Mouse (Mus musculus) frontal cortex, postnatal 25 days (tissue): ENCODE measurements around the gene Ncdn.

Experiments used
- DNase-seq, 2 experiments: peaks; one replicate each; pipeline ENCODE4 v3.0.0; 2022; ENCODE audit warnings: low spot score in 2 of 2

Gene Ncdn

DNA sequence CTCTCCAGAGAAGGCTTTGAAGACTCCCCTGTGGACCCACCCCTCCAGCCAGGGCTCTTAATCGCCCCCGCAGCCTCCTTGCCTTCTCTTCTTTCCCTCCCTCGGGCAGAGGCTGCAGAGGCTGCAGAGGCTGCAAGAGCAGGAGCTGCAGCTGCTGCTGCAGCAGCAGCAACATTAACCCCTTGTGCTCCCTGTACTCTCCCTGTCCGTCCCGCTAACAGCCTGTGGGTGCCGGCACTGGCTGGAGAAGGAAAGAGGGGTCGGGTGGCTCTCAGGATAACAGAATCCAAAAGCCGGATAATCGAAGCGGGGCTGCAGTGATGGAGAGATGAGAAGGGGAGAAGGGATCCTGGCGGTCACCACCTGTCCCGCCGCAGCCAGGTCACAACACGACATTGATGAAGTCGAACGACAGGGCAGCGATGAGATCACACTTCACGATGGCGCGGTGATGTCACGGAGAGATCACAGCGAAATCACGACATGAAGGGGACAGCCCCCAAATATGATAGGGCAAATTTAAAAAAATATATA, 563 bp downstream of the Ncdn start:
- DNase-seq, result peak in 1 of 2 experiments; percentile 32

DNA sequence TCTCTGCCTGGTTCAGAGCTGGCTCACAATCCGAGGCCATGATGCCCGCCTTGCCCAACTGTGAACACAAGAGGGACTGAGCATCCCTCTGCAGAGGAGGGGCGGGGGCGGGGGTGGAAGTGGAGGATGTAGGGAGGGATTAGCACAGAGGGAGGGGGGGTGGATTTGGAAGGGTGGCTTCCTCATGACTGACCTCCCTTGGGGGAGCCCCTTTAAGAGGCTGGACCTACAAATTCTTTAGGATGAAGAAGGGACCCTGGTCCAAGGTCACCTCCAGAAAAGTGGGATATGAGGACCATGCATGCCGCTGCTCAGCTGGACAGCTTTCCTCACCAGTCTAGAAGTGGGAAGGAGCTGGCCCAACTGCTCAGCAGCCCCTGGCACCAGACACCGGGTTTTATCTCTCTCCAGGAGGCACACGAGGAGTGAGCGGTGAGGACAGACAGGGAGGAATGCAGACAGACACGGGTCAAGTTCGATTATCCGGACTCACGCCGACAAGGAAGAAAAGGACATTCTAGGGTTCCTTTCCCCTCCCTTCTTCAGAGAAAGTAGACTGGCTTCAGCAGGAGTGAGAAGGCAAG, 1.1 kb downstream of the Ncdn start:
- no peak for DNase-seq

DNA sequence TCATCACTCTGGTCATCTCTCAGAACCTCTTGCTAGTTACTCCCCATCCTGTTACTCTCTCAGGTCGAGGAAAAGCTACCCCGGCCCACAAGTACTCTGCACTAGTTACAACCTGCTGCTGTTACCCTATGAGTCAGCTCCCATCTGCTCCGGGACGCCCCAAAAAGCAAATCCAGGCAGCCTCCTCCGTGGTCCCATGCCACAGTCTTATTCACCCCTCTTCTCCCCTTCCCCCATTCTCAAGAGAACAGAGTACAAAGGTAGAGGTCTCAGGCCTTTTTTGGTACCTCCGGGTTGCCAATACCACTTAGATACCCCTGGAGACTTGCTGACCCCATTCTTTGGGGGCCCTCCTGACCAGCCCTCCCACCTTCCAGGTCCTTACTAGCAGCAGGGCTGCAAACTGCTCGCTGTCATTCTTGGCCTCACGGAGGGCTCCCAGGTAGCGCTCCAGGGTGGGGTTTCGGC, 1.6 kb downstream of the Ncdn start:
- DNase-seq, result peak in 1 of 2 experiments; percentile 41

DNA sequence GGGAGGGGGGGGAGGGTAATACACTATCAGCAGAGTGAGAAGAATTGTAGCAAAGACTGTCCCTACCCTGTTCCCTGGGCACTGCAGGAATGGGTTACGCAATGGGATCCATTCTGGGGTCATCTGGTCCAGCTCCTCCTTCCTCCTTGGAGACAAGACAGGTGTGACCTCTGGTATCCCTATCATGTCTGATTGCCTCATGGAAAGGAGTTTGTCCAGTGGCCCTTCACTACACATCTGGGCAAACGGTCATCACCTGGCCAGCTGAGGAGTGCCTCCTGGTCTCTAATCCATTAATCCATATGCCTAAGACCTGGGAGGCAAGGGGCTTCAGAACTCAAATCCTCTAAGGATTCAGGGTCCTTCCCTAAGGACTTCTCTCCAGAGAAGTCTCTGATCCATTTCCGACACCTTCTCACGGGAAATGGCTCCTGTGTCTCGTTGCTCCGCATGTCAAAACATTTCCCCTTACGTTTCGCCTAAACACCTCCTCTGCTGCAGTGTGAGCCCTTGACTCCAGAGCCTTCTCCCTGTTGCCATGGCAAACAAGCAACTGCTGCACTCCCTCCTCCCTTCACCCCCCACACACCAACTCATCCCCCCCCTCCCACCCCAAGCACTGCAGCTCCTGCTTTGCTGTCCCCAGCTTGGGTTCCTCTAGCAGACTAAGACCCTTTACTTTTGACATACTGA, 2.2 kb downstream of the Ncdn start:
- DNase-seq, result no peak

DNA sequence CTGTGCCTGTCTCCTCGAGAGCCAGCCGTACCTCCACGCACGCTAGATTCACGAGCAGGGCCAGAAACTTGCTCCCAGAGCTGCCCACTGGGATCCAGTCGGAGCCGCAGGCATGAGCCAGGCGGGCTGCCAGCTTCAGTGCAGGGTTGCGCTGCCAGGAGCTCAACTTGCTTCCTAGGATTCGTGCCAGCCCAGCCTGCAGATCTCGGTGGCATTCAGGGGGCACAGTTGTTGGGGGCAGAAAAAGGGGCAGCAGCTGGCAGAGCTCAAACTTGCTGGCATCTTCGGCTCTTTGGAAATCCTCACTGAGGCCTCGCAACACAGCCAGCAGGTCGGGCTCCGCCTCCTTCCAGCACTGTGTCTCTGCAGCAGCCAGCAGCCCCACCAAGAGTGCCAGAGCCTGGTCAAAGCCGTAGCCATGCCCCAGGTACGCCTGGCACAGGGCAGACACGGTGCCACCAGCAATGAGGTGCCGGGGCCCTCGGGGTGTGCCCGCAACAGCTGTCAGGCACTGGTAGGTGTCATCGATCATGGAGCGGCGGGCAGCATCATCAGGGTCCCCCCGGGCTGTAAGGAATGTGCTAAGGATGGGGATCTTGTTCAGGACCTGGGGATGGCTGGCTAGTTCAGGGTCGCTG, 3.1 kb downstream of the Ncdn start:
- DNase-seq, result peak in 1 of 2 experiments; percentile 40

DNA sequence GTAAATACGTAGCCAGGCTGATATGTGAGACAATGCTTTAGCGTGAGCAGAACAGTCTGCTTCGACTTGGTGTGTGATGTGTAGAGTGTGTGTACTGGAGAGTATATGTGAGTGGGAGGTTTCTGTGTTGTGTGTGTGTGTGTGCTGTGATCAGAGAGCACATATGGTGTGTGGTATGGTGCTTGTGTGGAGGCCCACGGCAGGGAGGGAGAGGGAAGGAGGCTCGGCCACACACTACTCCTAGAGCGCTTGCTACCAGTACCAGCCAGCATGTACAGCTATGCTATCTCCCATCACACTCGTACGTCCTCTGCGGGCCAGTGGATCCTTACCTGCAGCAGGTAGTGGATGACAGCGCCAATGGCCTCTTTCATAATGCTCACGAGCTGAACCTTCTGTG, 3.7 kb downstream of the Ncdn start:
- no peak for DNase-seq

DNA sequence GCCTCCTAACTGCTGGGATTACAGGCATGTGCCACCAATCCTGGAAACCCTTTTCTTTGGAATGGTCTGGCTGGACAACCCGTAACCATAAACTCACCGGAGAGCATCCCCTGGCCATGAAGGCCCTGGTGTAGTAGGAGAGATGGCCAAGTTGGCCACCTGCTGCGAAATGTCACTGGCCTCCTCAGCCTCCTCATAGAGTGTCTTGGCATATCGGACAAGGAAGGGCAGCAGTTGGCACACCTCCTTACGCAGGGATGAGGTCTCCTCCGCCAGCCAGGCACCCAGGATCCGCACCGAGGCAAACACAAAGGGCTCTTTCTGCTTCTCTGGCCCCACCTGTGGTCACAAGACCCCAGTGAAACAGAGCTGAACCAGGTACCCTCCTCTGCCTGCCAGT, 4.9 kb downstream of the Ncdn start:
- no peak for DNase-seq

DNA sequence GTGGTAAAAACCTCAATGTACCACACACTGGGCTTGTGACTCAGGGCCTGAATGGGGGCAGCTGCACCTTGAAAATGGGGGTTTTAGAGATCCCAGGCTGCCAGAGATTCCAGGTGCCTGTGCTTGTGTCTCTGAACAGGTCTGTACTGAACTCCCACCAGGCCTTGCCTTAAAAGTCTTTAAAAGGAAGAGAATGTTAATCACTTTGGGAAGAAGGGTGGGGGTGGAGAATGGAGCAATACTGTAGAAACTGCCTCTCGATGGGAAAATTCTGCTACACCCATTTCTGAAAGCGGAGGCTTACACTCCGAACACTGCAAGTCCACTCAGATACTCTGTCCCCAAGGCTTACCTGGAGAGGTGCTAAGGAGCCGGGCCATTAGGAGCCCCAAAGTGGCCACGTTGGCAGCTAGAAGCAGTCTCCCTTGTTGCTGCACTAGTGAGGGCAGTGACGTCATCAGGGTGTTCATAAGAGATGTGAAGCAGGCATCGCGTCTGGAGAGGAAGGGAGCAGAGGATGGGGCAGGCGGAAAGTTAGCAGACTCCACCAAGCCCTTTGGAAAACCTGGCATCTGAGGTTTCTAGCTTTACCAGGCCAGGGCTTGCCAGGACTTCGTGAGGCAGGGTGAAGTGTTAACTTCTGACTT, 6.9 kb downstream of the Ncdn start:
- no peak for DNase-seq

DNA sequence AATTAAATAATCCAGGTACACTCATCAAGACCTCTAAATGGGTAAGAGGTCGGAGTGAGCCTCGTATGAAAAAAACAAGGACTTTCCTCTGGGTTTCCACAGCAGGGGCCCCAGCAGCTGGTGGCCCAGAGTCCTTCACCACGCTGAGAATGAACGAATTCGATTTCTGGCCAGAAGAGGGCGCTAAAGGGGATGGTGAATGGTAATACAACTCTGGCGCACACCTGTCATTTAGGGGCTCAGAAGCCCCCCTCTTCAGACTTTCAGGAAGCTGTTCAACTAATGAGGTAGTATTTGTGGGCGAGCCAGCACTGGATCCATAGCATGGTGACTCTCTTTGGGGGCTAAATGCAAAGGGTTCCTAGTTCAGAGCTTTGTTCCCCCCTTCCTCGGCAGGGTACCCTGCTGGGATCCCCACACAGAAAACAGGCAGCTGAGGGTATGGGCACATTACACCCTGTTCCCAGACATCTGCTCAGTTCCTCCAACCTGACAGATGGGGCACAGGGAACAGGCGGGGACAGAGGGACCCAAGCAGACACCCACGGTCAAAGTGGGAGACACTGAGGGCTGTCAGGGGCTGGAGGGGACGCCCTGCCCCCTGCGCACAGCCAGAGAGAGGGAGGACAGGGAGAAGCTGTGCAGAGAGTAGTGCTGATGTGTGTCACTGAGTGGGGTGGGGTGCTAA, 7.6 kb downstream of the Ncdn start:
- DNase-seq, result peak in 1 of 2 experiments; percentile 49

DNA sequence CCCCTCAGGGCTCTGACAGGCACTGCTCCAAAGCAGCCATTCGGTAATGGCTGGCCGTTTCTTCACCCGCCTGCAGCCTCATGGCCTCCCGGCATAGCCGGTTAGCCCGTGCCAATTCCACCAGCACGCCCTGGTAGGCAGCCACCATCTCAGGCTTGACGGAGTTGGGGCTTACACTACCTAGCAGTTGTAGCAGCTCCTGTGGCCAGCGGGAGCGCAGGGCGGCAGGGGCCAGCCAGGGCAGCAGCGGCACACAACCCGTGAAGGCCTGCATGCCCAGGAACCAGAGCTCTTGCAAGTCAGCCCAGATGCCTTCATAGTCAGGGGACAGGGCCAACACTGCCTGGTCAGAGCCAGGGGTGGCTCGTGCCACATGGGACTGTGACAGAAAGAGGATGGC, 8.4 kb downstream of the Ncdn start:
- no peak for DNase-seq

DNA sequence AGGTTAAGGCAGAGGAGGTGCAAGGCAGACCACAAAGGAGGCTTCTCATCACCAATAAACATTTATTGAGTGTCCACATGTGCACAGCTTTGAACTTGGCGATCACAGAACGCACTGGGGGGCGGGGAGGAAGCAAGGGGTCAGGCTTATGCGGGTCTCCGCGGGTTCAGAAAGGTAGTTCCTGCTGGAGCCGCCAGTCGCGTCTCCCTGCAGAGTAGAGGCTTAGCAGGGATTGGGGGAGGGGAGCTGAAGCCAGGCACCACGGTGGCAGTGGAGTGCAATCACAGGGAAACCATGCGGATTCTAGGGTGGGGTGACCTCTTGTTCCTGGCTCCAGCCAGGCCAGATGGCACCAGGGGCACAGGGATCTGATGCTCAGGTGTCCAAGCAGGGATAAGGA, 9.5 kb downstream of the Ncdn start:
- no peak for DNase-seq

DNA sequence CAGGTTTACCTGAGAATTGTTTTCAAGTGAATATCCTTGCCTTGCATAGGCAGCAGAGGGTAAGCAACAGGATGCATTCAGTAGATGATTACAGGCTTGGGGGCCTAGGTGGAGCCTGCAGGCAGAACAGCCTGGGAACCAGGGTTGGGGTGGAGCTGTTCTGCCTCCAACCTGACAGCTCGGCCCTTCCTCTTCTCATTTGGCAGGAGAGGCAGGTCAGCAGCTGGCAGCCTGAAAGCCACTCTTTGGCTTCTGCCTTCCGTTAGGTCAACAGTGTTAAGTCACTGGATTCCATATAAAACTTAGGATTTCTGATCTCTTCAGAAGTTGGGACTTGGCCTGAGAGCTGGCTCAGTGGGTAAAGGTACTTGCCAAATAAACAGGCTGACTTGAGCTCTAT, 10.3 kb downstream of the Ncdn start:
- DNase-seq, result no peak

DNA sequence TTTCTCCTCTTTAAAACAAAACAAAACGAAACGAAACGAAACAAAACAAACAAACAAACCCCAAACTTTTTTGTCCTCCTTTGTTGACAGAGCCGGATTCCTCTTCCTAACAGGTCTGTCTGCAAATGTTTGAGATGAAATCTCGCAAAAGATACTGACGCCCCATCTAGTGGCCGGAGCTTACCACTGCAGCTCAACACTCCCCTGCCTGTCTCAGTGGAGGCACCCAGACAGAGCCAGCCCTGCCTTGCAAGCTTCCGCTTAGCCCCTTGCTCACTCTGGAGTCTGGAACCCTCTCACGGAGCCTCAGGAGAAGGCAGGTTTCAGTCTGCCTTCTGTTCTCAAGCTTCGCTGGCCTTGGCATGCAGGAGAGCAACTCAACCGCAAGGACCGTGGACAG, 11.8 kb downstream of the Ncdn start:
- peak; percentile 64 to 80 for DNase-seq

DNA sequence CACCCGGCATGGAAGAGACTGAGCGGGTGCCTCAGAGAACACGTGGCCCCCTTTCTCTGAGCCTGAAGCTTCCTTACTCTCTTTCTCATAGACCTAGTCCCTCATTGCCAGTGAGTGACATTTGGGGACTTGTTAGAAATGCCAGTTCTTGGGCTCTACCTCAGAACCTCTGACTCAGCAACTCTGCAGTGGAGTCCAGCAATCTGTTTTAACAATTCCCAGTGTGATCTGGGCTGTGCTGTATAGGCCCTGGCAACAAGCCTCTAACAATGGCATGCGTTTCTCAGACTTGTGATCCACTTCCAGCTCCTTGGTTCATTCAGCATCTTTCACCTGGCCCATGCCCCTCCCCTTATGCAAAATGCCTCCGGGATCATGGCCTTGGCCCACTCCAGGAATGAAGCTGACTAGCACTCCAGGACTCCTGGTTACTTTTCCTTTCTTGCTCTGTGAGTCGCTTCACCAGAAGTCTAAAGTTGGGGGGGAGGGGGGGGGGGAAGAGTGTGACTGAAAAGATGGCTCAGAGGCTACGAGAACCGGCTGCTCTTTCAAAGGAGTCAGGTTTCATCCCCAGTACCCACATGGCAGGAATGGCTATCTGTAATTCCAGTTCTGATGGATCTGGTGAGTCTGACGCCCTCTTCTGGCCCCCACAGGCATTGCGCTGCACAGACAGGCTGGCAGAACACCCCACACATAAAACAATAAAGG, 13.1 kb downstream of the Ncdn start:
- DNase-seq, result no peak

DNA sequence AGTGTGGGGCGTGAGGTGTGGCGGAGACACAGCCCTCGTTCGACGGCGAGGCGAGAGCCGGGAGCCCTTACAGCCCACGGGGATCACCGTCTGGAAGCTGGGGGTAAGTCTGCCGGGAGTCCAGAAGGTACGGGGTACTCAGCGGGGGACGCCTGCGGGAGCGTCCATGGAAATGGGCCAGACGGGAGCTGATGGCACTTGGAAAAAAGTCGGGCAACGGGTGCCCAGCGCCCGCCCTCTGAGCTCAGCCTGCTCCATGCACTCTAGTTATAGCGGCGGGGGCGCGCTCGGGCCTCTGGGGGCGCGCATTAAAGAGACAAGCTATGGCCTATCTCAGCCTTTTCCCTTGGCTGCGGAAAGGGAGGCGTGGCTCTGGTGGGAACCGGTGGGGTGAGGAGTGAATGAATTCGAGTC, 17.2 kb downstream of the Ncdn start, which contains the start of gene Tfap2e:
TSS of gene Tfap2e (minus strand) at position 240 of the 414 bp plus-strand sequence.
- no peak for DNase-seq

DNA sequence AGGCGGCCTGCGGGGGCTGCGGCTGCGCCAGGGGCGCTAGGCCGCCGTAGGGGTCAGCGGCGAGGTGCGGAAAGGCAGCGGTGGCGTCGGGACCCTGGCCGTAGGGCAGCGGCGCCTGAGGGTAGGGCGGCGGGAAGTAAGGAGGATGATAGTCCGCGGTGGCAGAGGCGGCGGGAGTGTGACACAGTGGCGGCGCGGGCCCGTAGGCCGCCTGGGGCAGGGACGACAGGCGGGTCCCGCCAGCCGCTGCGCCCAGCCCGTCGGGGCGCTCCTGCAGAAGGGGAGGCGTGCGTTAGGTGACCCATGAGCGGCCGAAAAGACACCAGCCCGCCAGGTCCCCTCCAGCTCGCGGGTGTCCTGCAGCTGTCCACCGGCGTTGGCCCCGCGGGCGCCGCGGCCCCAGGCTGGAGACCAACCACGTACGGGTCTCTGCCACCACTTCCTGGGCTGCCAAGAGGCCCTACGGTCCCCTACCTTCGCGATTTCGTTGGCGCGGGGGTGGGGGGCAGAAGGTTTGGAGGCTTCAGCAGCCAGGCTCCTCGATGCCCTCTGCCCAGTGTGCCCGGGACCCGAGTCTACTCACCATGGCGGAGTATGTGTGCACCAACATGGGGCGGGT, 17.7 kb downstream of the Ncdn start:
- DNase-seq, result no peak

DNA sequence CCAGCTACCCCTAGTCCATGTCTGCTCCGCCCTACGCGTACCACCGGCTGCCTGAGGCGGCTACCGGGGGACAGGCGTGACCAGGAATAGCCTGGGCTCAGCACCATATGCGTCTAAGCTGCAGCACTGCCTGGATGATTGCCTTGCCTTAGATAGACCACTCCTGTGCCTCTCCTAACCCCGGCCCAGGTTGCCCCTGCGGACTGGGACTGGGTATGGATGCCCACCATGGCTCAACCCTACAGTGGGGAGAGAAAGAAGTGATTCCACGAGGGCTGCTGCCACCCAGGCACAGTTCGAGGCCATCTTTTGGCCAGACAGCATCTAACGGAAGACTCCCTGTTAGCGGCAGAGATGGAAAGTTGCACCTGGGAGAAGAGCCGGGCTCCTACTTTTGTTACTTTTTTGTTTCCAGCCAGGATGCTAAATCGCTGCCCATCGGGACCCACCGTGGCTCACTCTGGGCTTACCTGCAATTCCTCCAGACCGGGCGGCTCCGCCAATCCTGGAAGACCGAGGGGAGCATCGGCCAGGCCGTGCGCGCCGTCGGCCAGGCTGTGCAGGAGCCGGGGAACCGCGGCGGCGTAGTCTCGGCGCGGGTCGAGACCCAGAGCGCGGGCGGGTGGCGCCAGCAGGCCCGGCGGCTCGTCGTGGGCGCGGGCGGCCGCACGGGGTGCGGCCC, 18.4 kb downstream of the Ncdn start:
- no peak for DNase-seq

DNA sequence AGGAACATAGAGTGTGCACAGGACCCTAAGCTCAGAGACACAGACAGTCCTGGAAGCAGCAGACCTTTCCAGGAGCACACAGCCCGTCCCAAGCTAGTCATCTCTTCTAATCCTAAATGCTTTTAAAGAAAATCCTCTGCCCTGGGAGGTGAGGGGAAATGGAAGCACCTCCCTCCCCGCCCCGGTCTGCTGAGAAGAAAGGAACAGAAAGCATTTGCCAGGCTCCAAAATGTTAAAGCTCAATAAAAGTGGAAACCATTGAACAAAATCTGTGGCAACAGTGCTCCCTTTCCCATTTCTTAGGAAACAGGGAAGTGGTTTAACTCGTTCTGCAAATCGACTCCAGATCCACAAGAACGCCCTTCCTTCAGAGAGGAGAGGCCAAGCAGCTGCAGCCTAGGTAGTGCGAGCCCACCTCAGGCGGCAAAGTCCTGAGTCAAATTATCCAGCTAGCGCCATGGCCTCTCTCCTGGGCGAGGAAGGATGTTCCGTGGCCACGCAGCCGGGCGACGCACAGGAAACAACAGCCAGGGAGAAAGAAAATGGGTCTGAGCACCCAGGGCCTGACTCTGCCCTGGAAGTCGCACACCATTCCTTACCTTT, 19.1 kb downstream of the Ncdn start:
- DNase-seq, result no peak

DNA sequence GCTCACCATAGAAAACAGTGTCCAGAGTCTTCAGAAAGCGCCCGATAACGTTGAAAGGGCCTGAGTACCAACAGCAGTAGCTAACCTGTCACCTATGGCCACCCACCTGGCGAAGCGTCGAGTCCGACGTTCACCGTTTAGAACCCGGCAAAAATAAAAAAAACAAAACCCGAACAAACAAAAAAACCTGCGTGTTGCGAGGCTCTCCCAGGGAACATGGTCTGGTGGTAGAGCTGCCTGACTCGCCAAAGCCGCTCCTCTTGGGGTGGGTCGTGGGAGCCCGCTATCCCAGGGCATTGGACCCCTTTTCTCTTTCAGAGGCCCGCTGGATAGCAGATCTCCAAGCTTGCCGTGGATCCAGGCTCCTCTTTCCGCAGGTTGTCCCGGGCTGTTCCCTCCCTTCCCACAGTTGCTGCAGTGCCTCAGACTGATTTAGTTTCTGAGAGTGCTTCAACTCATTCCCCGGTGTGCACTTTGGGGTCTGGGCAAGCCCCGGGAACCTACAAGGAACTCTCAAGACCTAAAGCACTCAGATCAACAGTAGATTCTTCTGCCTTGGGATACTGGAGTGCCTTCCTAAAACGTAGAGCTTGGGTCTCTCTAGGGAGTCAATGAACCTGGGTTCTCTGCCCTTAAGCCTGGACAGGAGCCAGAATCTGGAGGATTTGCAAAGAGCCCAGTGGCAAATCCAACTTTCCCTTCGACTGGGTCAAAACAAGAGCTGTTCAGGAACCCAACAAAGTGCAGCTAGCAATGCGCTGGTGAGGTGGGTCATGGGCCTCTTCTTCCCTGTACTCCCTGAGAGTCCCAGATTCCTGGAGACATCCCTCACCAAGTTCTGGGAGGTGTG, 20.5 kb downstream of the Ncdn start:
- no peak for DNase-seq
